Mouse (Mus musculus): Measurements from ENCODE around the gene Ccdc33. TPM values are rescaled to one million over a fixed set of nuclear protein-coding genes. Genes with fewer than 3 reads are reported as not detected.

The Ccdc33 gene
- total and polyA plus RNA-seq, 2 experiments from 2014 or later = not detected

DNA sequence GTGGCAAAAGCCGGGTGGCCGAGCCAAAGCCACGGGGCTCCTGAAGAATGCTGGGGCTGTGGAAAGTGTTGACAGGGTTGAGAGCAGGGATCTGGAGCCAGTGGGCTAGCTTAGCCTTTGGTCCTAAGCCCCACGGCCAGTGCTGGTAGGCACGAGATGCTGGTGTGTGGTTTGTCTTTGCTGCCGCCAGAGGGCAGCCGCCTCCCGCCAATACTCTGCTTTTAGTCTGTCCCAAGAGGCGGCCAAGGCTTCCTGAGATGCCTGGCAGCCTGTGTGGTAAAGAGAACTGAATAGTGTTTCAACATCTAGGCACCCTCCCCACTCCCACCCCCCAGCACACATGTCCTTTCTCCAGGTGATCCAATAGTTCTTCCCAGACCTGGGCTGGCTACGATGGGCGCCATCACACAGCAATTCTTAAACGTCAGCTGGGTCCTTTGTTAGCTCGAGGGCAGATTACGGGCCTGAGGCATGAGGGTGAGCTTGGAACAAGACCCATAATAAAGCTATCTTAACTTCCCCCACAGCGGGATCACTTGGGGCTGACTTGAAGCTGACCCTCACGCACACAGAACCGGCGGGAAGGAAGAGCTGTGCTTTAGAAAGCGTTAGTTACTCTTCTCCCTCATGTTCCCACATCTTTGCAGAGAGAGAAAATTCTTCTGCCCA lies 80.0 kb downstream of the Ccdc33 start:
- TF ChIP-seq CTCF (IDR thresholded peaks at IDR 0.05; ENCODE audit: low read depth) = peak; percentile 92
- no peak for TF ChIP-seq EP300 (IDR thresholded peaks at IDR 0.05; ENCODE audit: low read depth)
- Histone ChIP-seq H3K4me2 (ENCODE audit: low read depth, low read length) (no peak overlapping the region), H3K4me1 (ENCODE audit: control insufficient read depth, insufficient read depth) (no peaks in the 10 kb centered on the region), H3K9me3 (replicated peaks; ENCODE audit: control insufficient read depth, low read length) (no peaks in the 10 kb centered on the region), H3K27ac (ENCODE audit: low read depth) (no peak overlapping the region), H3K9ac (replicated peaks; ENCODE audit: low read depth, low read length) (no peak overlapping the region), H3K36me3 (replicated peaks; ENCODE audit: control insufficient read depth, insufficient read depth, low read length) (no peaks in the 10 kb centered on the region), H3K4me3 (ENCODE audit: low read depth, low read length) (no peak overlapping the region), H3K27me3 (ENCODE audit: control insufficient read depth, insufficient read depth, low read length) (peaks cover 23% of the 10 kb centered on the region)
- 31% methylated on average over 19 of the region's 19 CpGs for WGBS
- DNase-seq (ENCODE audit: low spot score) (peak; percentile 77), ATAC-seq (ENCODE audit: insufficient read depth, low read depth) (peak; percentile 78; the same call in 1 of the 2 replicates)

GRCm38 (mm10) chr9:58036961-58037360 lies 81.7 kb downstream of the Ccdc33 start:
- Histone ChIP-seq H3K4me3 (ENCODE audit: low read depth, low read length) (no peak overlapping the region), H3K9me3 (replicated peaks; ENCODE audit: control insufficient read depth, low read length) (no peaks in the 10 kb centered on the region), H3K27ac (ENCODE audit: low read depth) (no peak overlapping the region), H3K36me3 (replicated peaks; ENCODE audit: control insufficient read depth, insufficient read depth, low read length) (no peaks in the 10 kb centered on the region), H3K9ac (replicated peaks; ENCODE audit: low read depth, low read length) (no peak overlapping the region), H3K4me1 (ENCODE audit: control insufficient read depth, insufficient read depth) (no peaks in the 10 kb centered on the region), H3K27me3 (ENCODE audit: control insufficient read depth, insufficient read depth, low read length) (peaks cover 20% of the 10 kb centered on the region), H3K4me2 (ENCODE audit: low read depth, low read length) (no peak overlapping the region)
- DNase-seq (ENCODE audit: low spot score) (no peak), ATAC-seq (ENCODE audit: insufficient read depth, low read depth) (no peak)
- TF ChIP-seq CTCF (IDR thresholded peaks at IDR 0.05; ENCODE audit: low read depth) = no peak
- no peak for TF ChIP-seq EP300 (IDR thresholded peaks at IDR 0.05; ENCODE audit: low read depth)
- 73% methylated on average over 4 of the region's 4 CpGs for WGBS

DNA sequence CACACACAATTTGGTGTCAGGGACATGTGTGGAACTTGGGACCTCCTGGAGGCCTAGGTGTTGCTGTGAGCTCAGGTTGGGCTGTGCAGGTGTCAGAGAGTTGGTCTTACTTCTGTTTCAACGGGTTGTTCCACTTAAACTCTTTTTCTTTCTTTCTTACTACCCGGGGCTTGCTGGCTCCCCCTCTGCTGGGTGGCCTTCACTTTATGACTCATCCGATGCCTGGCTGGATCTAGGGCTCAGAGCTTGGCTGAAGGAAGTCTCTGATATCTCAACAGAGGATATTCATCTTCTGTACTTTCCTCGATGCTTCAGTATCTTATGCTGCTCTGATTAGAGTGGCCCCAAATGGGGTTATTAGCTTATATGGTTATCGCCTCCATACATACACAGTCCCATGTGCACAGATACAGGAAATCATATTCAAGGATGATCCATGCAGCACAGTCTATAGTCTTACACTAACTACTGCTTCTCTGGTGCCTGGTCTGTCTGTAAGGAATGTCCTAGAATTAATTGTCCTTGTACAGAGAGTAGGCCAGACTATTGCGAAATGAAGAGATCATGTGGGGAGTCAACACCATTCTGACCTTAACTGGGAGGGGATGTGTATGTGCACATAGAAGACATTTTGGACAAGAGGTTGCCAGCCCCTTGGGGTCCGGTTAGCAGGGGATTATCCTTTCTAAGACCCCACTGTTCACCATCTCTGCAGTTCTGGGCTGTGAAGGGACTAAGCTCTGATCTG lies 82.5 kb downstream of the Ccdc33 start:
- TF ChIP-seq EP300 (IDR thresholded peaks at IDR 0.05; ENCODE audit: low read depth) (no peak), CTCF (IDR thresholded peaks at IDR 0.05; ENCODE audit: low read depth) (no peak)
- 53% methylated on average over 7 of the region's 7 CpGs for WGBS
- no peaks in the 10 kb centered on the region for H3K36me3 ChIP-seq (replicated peaks; ENCODE audit: control insufficient read depth, insufficient read depth, low read length)
- ATAC-seq (ENCODE audit: insufficient read depth, low read depth) (no peak), DNase-seq (ENCODE audit: low spot score) (no peak)
- H3K9me3 ChIP-seq (replicated peaks; ENCODE audit: control insufficient read depth, low read length) = no peaks in the 10 kb centered on the region
- H3K27ac ChIP-seq (ENCODE audit: low read depth) = no peak overlapping the region
- H3K4me2 ChIP-seq (ENCODE audit: low read depth, low read length) = no peak overlapping the region
- no peak overlapping the region for H3K4me3 ChIP-seq (ENCODE audit: low read depth, low read length)
- H3K4me1 ChIP-seq (ENCODE audit: control insufficient read depth, insufficient read depth) = no peaks in the 10 kb centered on the region
- no peak overlapping the region for H3K9ac ChIP-seq (replicated peaks; ENCODE audit: low read depth, low read length)
- H3K27me3 ChIP-seq (ENCODE audit: control insufficient read depth, insufficient read depth, low read length) = peaks cover 20% of the 10 kb centered on the region

GRCm38 (mm10) chr9:58035519-58035918 lies 83.1 kb downstream of the Ccdc33 start:
- no peaks in the 10 kb centered on the region for H3K9me3 ChIP-seq (replicated peaks; ENCODE audit: control insufficient read depth, low read length)
- H3K27me3 ChIP-seq (ENCODE audit: control insufficient read depth, insufficient read depth, low read length) = peaks cover 20% of the 10 kb centered on the region
- no peak for TF ChIP-seq CTCF (IDR thresholded peaks at IDR 0.05; ENCODE audit: low read depth)
- TF ChIP-seq EP300 (IDR thresholded peaks at IDR 0.05; ENCODE audit: low read depth) = no peak
- ATAC-seq (ENCODE audit: insufficient read depth, low read depth) = no peak
- H3K36me3 ChIP-seq (replicated peaks; ENCODE audit: control insufficient read depth, insufficient read depth, low read length) = no peaks in the 10 kb centered on the region
- no peak overlapping the region for H3K9ac ChIP-seq (replicated peaks; ENCODE audit: low read depth, low read length)
- no peak overlapping the region for H3K4me3 ChIP-seq (ENCODE audit: low read depth, low read length)
- DNase-seq (ENCODE audit: low spot score) = no peak
- no peak overlapping the region for H3K4me2 ChIP-seq (ENCODE audit: low read depth, low read length)
- H3K27ac ChIP-seq (ENCODE audit: low read depth) = no peak overlapping the region
- no peaks in the 10 kb centered on the region for H3K4me1 ChIP-seq (ENCODE audit: control insufficient read depth, insufficient read depth)
- WGBS = 71% methylated on average over 2 of the region's 2 CpGs

- Histone ChIP-seq H3K9ac (replicated peaks; ENCODE audit: low read depth, low read length) (no peak overlapping the region), H3K36me3 (replicated peaks; ENCODE audit: control insufficient read depth, insufficient read depth, low read length) (no peaks in the 10 kb centered on the region), H3K4me1 (ENCODE audit: control insufficient read depth, insufficient read depth) (no peaks in the 10 kb centered on the region), H3K9me3 (replicated peaks; ENCODE audit: control insufficient read depth, low read length) (no peaks in the 10 kb centered on the region), H3K4me3 (ENCODE audit: low read depth, low read length) (no peak overlapping the region), H3K4me2 (ENCODE audit: low read depth, low read length) (no peak overlapping the region), H3K27me3 (ENCODE audit: control insufficient read depth, insufficient read depth, low read length) (0 out of 2 replicates have a peak, but pooled peaks cover 5% of the 10 kb centered on the region), H3K27ac (ENCODE audit: low read depth) (no peak overlapping the region)
- WGBS = 61% methylated on average over 5 of the region's 5 CpGs
- no peak for TF ChIP-seq CTCF (IDR thresholded peaks at IDR 0.05; ENCODE audit: low read depth)
- no peak for TF ChIP-seq EP300 (IDR thresholded peaks at IDR 0.05; ENCODE audit: low read depth)
- ATAC-seq (ENCODE audit: insufficient read depth, low read depth) = no peak
- DNase-seq (ENCODE audit: low spot score) = no peak
These were observed 86.7 kb downstream of the Ccdc33 start for GRCm38 (mm10) chr9:58031895-58032294.

Data from heart, postnatal 0 days (tissue).